Mouse (Mus musculus): ENCODE results near the gene Smco3.

DNA sequence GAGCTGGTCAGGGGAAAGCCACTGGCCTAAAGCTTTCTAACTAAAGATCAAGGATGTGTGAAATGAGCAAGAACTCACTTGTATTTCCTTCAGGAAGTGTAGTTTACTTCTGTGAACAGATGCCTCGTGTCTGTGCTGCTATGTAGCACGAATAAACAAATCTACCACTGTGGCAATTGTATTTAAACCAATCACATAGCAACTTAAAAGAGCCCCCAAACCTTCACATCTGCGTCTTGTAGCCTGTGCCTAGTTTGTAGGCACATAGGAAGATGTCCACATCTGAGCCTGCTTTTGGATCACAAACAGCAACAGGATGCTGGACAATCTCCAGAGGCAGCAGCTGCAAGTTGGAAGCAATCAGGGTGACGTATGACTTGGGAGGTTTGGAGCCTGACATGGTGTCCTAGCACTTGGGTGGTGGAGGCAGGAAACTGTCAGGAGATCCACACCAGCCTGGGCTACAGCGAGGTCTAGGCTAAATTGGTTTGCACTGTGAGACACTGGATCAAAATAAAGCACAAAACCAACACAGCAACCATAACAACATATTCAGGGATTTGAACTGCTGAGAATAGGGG is 45.8 kb downstream of the Smco3 start:
- TF ChIP-seq GATA1 (IDR thresholded peaks at IDR 0.05; ENCODE audit: borderline replicate concordance, low read length): no peak
- TF ChIP-seq CTCF (IDR thresholded peaks at IDR 0.05; ENCODE audit: low read depth, low read length): no peak
- TF ChIP-seq POLR2AphosphoS5 (IDR thresholded peaks at IDR 0.05; ENCODE audit: insufficient replicate concordance, low read depth, low read length): no peak
- TF ChIP-seq TAL1 (conservative IDR thresholded peaks at IDR 0.05; ENCODE audit: low read depth, low read length): no peak
- no peak for TF ChIP-seq GATA2 (IDR thresholded peaks at IDR 0.05; ENCODE audit: borderline replicate concordance, low read depth, low read length)

Data from G1E (cell line).